ENCODE assay signal across 9 mouse cellular contexts in genomic region chr11:5995989-5996388, GRCm38 (mm10). TPM values are rescaled to one million over a fixed set of nuclear protein-coding genes. Genes with fewer than 3 reads are reported as not detected.
A peak's percentile ranks its signal among the peaks of the same experiment; 100 is the strongest.
DNase-seq lines count a peak whose midpoint lies in the region; ATAC-seq and TF ChIP-seq lines count a peak whose summit lies in the region.
"Had no signal": no experiment of that assay in that cellular context is flagged by ENCODE, and none has a peak within 500 bp of the region (broad histone marks: within the 10 kb centered on the region; RNA-seq: fewer than 3 reads in every experiment).

No protein-coding gene starts in this region.

- H3K4me2 ChIP-seq in heart, embryonic 12.5 days = no peak overlapping the region
- no peak overlapping the region for H3K4me2 ChIP-seq in kidney, embryonic 15.5 days
- H3K4me2 ChIP-seq in liver, embryonic 13.5 days = no peak overlapping the region
- H3K4me2 ChIP-seq in neural tube, embryonic 12.5 days (replicated peaks) = no peak overlapping the region
- H3K4me2 ChIP-seq: stomach, embryonic 15.5 days had no signal

- H3K9me3 ChIP-seq in heart, embryonic 12.5 days (replicated peaks) = no peaks in the 10 kb centered on the region
- no peaks in the 10 kb centered on the region for H3K9me3 ChIP-seq in kidney, embryonic 15.5 days (replicated peaks)
- no peaks in the 10 kb centered on the region for H3K9me3 ChIP-seq in liver, embryonic 13.5 days (replicated peaks)
- no peaks in the 10 kb centered on the region for H3K9me3 ChIP-seq in neural tube, embryonic 12.5 days
- H3K9me3 ChIP-seq: stomach, embryonic 15.5 days had no signal

- H3K27me3 ChIP-seq in heart, embryonic 12.5 days (replicated peaks) = no peaks in the 10 kb centered on the region
- H3K27me3 ChIP-seq in heart, adult 2 months (ENCODE audit: control insufficient read depth, insufficient read depth, low read length) = no peaks in the 10 kb centered on the region
- H3K27me3 ChIP-seq in kidney, embryonic 15.5 days = no peaks in the 10 kb centered on the region
- H3K27me3 ChIP-seq in liver, embryonic 13.5 days = no peaks in the 10 kb centered on the region
- H3K27me3 ChIP-seq in neural tube, embryonic 12.5 days (replicated peaks) = no peaks in the 10 kb centered on the region
- no peaks in the 10 kb centered on the region for H3K27me3 ChIP-seq in testis, adult 2 months (ENCODE audit: control insufficient read depth, insufficient read depth, low read length)
- H3K27me3 ChIP-seq: stomach, embryonic 15.5 days had no signal

- no peak for TF ChIP-seq POLR2A in heart, adult 2 months (IDR thresholded peaks at IDR 0.05; ENCODE audit: insufficient read depth, low read depth, low read length)
- no peak for TF ChIP-seq POLR2A in testis, adult 2 months (IDR thresholded peaks at IDR 0.05; ENCODE audit: control insufficient read depth, low read depth, low read length)

- WGBS in heart, embryonic 12.5 days = 15% methylated on average over 8 of the region's 8 CpGs
- 12% methylated on average over 8 of the region's 8 CpGs for WGBS in heart, adult 2 months
- 17% methylated on average over 8 of the region's 8 CpGs for WGBS in kidney, embryonic 15.5 days
- 8% methylated on average over 8 of the region's 8 CpGs for WGBS in liver, embryonic 13.5 days (ENCODE audit: insufficient replicate concordance)
- 18% methylated on average over 8 of the region's 8 CpGs for WGBS in neural tube, embryonic 12.5 days

- no peak overlapping the region for H3K9ac ChIP-seq in heart, embryonic 12.5 days
- no peak overlapping the region for H3K9ac ChIP-seq in heart, adult 2 months (ENCODE audit: low read depth, low read length)
- no peak overlapping the region for H3K9ac ChIP-seq in kidney, embryonic 15.5 days
- H3K9ac ChIP-seq in liver, embryonic 13.5 days = no peak overlapping the region
- no peak overlapping the region for H3K9ac ChIP-seq in neural tube, embryonic 12.5 days
- H3K9ac ChIP-seq: stomach, embryonic 15.5 days had no signal

- no peaks in the 10 kb centered on the region for H3K79me2 ChIP-seq in heart, adult 2 months (replicated peaks; ENCODE audit: control insufficient read depth, insufficient read depth, low read length)

- peak; percentile 98 for TF ChIP-seq CTCF in heart, adult 2 months (IDR thresholded peaks at IDR 0.05)
- peak; percentile 80; the same call in 1 of the 2 replicates for TF ChIP-seq CTCF in testis, adult 2 months (IDR thresholded peaks at IDR 0.05; ENCODE audit: control insufficient read depth, insufficient read depth, insufficient replicate concordance, low read depth, low read length)

- H3K27ac ChIP-seq in heart, embryonic 12.5 days (ENCODE audit: poor library complexity, severe bottlenecking) = no peak overlapping the region
- H3K27ac ChIP-seq in heart, adult 2 months = no peak overlapping the region
- no peak overlapping the region for H3K27ac ChIP-seq in kidney, embryonic 15.5 days
- no peak overlapping the region for H3K27ac ChIP-seq in liver, embryonic 13.5 days
- no peak overlapping the region for H3K27ac ChIP-seq in neural tube, embryonic 12.5 days
- no peak overlapping the region for H3K27ac ChIP-seq in testis, adult 2 months (ENCODE audit: control insufficient read depth, insufficient read depth, low read depth, low read length)
- H3K27ac ChIP-seq: stomach, embryonic 15.5 days had no signal

- peak; percentile 84 to 94 for DNase-seq in heart, adult 18-20 months
- peak; percentile 89 for DNase-seq in embryo, embryonic 10 days (ENCODE audit: low spot score)
- peak; percentile 84 to 90 for DNase-seq in heart, adult 2 months
- peak; percentile 46 for DNase-seq in liver, embryonic 13.5 days

- H3K4me1 ChIP-seq in heart, embryonic 12.5 days (replicated peaks) = peaks cover 23% of the 10 kb centered on the region
- H3K4me1 ChIP-seq in heart, adult 2 months (ENCODE audit: control insufficient read depth, insufficient read depth, low read length) = peaks cover 14% of the 10 kb centered on the region
- peaks cover 16% of the 10 kb centered on the region for H3K4me1 ChIP-seq in kidney, embryonic 15.5 days
- H3K4me1 ChIP-seq in liver, embryonic 13.5 days (replicated peaks) = peaks cover 8% of the 10 kb centered on the region
- H3K4me1 ChIP-seq in neural tube, embryonic 12.5 days = peaks cover 13% of the 10 kb centered on the region
- H3K4me1 ChIP-seq in testis, adult 2 months (ENCODE audit: control insufficient read depth, insufficient read depth, low read length) = peaks cover 8% of the 10 kb centered on the region; the same call in 1 of the 2 replicates

- peak; percentile 95 for TF ChIP-seq EP300 in heart, adult 2 months (IDR thresholded peaks at IDR 0.05; ENCODE audit: insufficient read depth, low read depth, low read length)

- H3K36me3 ChIP-seq in heart, embryonic 12.5 days = no peaks in the 10 kb centered on the region
- H3K36me3 ChIP-seq in heart, adult 2 months (ENCODE audit: control insufficient read depth, insufficient read depth, low read length) = no peaks in the 10 kb centered on the region
- no peaks in the 10 kb centered on the region for H3K36me3 ChIP-seq in kidney, embryonic 15.5 days
- H3K36me3 ChIP-seq in liver, embryonic 13.5 days = no peaks in the 10 kb centered on the region
- H3K36me3 ChIP-seq in neural tube, embryonic 12.5 days = no peaks in the 10 kb centered on the region
- H3K36me3 ChIP-seq in testis, adult 2 months (ENCODE audit: control insufficient read depth, insufficient read depth, low read length) = no peaks in the 10 kb centered on the region
- H3K36me3 ChIP-seq: stomach, embryonic 15.5 days had no signal

- H3K4me3 ChIP-seq in heart, embryonic 12.5 days = no peak overlapping the region
- H3K4me3 ChIP-seq in heart, adult 2 months = no peak overlapping the region
- no peak overlapping the region for H3K4me3 ChIP-seq in kidney, embryonic 15.5 days (replicated peaks)
- no peak overlapping the region for H3K4me3 ChIP-seq in liver, embryonic 13.5 days (replicated peaks)
- no peak overlapping the region for H3K4me3 ChIP-seq in neural tube, embryonic 12.5 days
- no peak overlapping the region for H3K4me3 ChIP-seq in testis, adult 2 months (ENCODE audit: control insufficient read depth, low read depth, low read length)
- H3K4me3 ChIP-seq: stomach, embryonic 15.5 days had no signal

- no peak for ATAC-seq in heart, embryonic 12.5 days (ENCODE audit: insufficient number of reproducible peaks, low FRiP score)
- peak; percentile 55; the same call in 1 of the 2 replicates for ATAC-seq in kidney, embryonic 15.5 days (replicated peaks; ENCODE audit: low FRiP score)
- ATAC-seq in liver, embryonic 13.5 days (ENCODE audit: low read depth) = peak; percentile 54; the same call in 1 of the 2 replicates
- peak; percentile 21; the same call in 1 of the 2 replicates for ATAC-seq in neural tube, embryonic 12.5 days (ENCODE audit: low FRiP score, low read depth)

- intact Hi-C loops in heart, adult 2 months (cut with DNase I) = loop anchor here (1.0 to 2.0 kb wide), 4 partner anchors 30 to 265 kb away; no protein-coding TSS in a partner anchor

RNA-seq across cellular contexts. Expression of gene Ykt6, which starts 40.5 kb away (rescaled TPM):
- total RNA-seq in heart, adult 18-20 months (2021) = 10 to 100 TPM; 59.5 to 71.5 TPM
- polyA plus RNA-seq in heart, embryonic 12.5 days (2016; fragmentation: Nextera tagmentation; extraction: Ambion mirVana) = 41.6 and 42.0 TPM in 2 replicates
- total RNA-seq in heart, adult 2 months (2021) = 10 to 100 TPM; 53.4 to 62.2 TPM
- polyA plus RNA-seq in heart, adult 2 months (2012; rRNA removed) = 46.3 and 71.2 TPM in 2 replicates
- polyA plus RNA-seq in kidney, embryonic 15.5 days (2015; fragmentation: Nextera tagmentation; extraction: Ambion mirVana) = 52.9 and 57.3 TPM in 2 replicates
- polyA plus RNA-seq in liver, embryonic 13.5 days (2015; fragmentation: Nextera tagmentation; extraction: Ambion mirVana) = 22.4 and 23.6 TPM in 2 replicates
- polyA plus RNA-seq in neural tube, embryonic 12.5 days (2016; fragmentation: Nextera tagmentation; extraction: Ambion mirVana) = 59.0 and 62.1 TPM in 2 replicates
- polyA plus RNA-seq in testis, adult 2 months (2012; rRNA removed) = 31.7 and 33.7 TPM in 2 replicates

RNA-seq across cellular contexts. Expression of gene Gck, which starts 46.1 kb away (rescaled TPM):
- 10 to 100 TPM; 15.4 to 18.5 TPM for total RNA-seq in heart, adult 18-20 months (2021)
- polyA plus RNA-seq in heart, embryonic 12.5 days (2016; fragmentation: Nextera tagmentation; extraction: Ambion mirVana) = 2.2 and 2.8 TPM in 2 replicates
- 10 to 100 TPM; 10.4 to 13.9 TPM for total RNA-seq in heart, adult 2 months (2021)
- polyA plus RNA-seq in heart, adult 2 months (2012; rRNA removed) = 10.5 and 15.4 TPM in 2 replicates
- 1.3 and 2.0 TPM in 2 replicates for polyA plus RNA-seq in kidney, embryonic 15.5 days (2015; fragmentation: Nextera tagmentation; extraction: Ambion mirVana)
- 0.30 and 0.31 TPM in 2 replicates for polyA plus RNA-seq in liver, embryonic 13.5 days (2015; fragmentation: Nextera tagmentation; extraction: Ambion mirVana)
- polyA plus RNA-seq in neural tube, embryonic 12.5 days (2016; fragmentation: Nextera tagmentation; extraction: Ambion mirVana) = 1.4 and 2.0 TPM in 2 replicates
- 5.0 and 6.6 TPM in 2 replicates for polyA plus RNA-seq in testis, adult 2 months (2012; rRNA removed)
